Mouse (Mus musculus) thymus, postnatal 36 days (tissue): ENCODE measurements around the gene Tuba3a.

Experiments
- DNase-seq, 2 experiments: peaks; one replicate each; pipeline ENCODE4 v3.0.0; 2022; ENCODE audit warnings: mixed read lengths in 2 of 2

Tuba3a gene

DNA sequence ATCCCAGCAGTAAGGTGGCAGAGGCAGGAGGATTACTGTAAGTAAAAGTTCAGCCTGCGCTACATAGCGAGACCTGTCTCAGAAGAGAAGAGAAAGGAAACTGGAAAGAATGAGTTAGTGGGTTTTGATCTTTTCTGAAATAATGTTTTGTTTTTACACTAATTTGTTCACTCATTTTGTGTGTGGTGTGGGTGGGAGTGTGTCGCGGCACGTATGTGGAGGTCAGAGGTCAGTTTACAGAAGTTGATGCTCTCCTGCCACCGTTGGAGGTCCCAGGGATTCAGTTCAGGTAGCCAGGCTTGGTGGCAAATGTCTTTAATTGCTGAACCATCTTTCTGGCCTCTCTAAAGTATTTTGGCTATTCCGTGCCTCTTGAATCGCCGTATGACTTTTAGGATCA is 21.6 kb downstream of the Tuba3a start:
- DNase-seq, result no peak

DNA sequence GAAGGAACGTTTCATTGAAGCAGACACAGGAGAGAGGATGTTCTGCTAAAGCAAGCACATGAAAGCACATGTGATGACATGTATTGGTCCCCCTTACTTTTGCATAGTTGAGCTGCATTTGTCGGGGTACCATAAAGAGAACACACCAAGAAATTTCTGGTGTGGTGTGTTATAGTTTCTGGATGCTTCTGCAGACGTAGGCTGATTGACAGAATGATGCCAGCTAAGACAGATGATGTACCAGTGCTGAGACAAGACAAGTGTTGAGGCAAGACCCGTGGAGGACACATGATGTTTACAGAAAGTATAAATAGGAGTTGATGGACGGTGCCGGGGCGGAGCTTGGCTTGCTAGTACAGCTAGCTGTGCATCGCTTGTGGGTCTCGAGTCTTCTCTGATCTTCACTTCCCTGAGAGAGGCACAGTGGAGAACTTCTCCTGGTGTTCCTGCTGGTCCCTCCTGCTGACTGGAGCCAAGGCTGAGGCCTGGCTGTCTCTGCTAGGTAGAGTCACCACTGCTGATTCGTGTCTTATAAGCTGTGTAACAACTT is 25.8 kb downstream of the Tuba3a start:
- DNase-seq, result no peak

DNA sequence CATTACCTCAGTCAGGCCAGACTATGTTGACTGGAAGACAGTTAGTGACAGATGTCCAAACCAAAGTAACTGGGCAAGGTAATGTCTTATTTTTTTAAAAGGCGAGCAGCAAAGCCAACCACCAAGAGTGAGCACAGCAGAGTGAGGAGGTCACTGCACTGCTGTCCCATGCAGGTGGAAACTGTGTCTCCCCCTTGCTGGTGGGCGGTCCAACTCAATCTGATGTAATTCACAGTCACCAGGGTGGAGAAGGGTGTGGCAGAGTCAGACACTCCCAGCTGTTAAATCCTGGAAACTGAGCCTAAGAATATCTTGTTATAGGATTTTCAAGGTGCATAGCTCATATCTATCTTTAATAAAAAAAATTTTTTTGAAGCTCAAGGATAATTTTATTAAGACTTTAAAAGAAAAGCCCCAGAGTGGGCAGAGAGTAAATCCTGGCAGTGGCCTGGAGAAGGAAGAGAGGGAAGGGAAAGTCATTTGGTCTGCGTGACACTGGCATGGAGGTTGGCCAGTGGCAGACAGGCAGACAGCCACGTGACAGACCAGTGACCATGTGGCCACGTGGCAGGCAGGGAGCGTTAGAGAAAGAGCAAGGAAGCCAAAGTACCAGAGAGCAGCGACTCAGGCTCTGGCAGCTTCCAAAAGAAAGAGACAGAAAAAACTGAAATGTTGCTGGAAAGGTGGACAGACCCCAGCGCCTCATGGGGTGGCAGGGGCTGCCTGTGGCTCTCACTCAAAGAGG is 29.4 kb downstream of the Tuba3a start:
- no peak for DNase-seq

DNA sequence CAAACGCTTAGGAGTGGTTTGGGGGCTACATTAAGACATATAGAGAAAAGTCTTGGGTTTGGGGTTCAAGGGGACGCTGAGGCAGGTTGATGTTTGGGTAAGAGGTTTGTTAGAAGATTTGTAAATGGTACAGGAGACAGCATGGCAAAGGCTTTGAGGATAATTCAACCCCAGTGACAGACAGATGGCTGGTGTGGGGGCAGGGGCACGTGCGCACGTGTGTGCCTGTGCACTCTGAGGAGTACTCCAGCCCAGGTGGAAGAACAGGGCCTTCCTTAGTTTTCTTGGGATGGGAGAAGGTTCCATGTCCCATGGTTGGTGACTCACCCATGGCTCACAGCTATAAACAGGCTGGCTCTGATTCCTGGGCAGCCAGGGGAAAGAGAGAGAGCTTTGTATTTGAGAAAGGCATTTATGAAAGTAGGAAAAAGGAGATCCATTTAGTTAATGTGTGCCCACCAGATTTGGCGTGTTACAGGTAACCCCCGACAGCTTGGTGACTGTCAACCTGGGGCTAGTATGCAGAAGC is 30.3 kb downstream of the Tuba3a start:
- peak in 1 of 2 experiments; percentile 55 for DNase-seq

DNA sequence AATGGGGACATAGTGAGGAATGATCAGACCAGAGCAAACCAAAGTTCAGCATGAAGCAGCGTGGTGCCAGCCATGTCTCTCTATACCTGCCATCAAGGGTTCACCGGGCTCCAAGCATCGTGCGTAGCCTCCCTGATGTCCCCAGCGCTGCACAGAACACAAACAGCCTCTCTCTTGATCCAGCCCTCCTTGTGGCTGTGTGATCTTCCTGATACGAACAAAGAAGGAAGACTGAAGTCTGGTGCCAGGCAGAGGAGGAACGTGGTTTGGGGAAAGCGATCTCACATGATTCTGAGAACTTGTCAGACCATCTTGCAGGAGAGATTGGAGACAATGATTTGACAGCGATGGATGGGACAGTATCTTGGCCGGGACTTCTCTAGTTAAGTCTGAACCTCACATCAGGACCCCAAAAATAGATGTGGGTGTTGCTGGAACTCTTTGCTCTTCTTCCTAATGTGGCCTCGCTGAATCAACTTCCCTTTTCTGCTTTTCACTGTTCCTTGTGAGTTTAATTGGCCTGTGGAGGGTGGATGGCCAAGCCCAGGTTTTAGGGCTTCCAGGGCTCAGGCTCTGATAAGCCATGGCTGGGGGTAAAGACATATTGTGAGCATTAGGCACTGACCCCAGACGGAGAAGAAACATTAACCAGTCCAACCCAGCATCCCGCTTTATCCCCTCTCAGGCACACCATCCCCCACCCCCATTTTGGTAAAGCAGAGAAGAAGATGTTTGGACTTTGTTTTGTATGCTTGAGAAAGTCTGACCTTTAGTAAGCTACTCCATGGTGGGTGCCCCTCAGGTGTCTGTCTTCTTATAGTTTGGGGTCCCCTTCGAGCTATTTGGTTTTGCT is 31.8 kb downstream of the Tuba3a start:
- DNase-seq, result no peak

DNA sequence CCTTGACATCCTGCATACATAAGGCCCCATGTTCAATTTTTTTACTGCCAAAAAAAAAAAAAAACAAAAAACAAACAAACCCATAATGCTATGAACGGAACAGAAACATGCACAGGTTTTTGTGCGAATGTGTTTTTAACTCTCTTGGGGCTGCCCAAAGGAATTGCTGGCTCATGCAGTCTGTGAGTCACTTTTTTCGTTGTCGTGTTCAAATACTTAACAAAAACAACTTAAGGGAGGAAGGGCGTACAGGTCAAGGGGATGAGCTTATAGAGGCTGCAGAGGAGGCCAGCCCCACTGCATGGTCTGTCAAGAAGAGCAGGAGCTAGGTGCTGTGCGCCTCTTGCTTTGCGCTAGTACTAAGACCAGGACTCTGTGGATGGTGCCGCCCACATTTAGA is 33.1 kb downstream of the Tuba3a start:
- DNase-seq, result no peak

DNA sequence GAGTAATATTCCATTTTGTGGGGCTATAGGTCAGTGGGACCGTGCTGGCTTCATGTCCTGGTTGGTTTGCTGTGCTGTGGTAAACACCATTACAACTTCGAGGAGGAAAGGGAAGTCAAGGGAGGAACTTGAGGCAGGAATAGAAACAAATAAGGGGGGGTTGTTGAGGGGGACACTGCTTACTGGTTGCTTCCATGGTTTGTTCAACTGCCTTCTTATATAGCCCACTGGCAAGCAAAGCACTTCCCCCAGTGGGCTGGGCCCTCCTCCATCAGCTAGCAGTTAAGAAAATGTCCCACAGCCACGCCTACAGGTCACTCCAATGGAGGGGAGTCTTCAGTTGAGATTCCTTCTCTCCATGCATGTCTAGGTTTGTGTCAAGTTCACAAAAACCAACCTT is 33.6 kb downstream of the Tuba3a start:
- DNase-seq, result no peak

DNA sequence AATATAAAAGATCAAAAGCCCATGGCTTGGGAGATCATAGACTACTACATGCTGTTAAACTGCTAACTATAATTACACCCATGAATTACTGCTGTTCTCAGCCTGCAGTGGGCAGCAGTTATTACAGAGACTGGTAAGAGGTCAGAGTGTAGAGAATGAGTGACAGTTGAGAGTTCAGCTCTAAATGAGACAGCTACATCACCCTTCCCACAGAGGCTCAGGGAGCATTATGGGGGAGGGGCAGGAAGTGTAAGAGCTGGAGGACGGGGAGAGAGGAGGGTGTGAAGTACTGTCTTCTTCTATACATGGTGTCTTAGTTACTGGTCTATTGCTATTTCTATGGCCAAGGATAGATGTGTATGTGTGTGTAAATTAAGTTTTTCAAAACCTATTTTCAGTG is 41.3 kb downstream of the Tuba3a start:
- DNase-seq, result peak; percentile 62 to 78

DNA sequence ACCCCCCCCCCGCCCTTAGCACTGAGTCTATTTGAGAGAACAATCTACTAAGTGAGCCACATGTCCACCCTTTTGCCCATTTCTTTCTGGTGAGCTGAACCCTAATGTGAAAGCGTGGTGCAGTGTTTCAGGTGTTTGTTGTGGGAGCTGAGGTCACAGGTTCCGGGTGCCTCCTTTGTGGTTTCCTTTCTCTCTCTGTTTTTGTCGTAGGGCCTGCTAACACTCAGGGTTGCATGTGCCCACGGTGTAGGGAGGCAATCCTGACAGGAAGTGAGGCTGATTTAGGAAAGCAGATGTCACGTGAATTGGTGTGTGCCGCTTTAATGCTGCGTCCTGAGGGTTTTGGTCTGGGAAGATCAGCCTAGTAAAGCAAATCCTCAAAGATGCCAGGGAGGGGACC is 44.3 kb downstream of the Tuba3a start:
- peak; percentile 77 to 84 for DNase-seq

DNA sequence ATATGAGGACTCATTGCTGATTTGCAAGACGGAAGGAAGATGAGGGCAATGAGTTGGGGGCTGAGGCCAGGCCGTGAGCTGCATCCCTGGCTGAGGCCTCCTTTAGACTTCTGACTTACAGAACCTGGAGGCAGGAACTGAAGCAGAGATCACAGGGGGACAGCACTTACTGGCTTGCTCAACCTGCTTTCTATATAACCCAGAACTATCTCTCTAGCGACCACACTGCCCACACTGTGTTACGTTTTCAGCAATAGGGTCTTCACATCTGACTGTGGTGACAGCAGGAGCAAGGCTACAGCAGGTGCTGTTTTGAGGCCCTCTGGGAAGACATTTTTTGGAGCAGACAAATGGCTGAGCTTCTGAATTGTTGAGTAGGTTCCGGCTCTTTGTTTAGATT is 45.2 kb downstream of the Tuba3a start:
- peak in 1 of 2 experiments; percentile 35 for DNase-seq

DNA sequence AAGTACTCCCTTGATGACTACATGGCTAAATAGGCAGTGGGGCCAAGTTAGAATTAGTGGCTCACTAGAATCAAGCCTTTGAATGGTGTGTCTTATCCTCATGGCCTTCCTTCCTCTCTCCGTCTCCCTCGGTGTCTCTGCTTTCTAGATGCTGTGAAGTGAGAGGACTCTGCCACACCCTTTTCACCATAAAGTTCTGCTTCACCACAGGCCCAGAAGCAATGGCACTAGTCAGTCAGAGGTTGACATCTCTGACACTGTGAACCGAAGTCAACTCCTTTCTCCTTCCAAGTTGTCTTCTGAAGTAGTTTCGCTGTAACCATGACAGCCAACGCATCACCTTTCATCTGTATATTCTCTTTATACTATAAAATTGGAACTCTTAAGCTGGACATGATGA is 46.3 kb downstream of the Tuba3a start:
- DNase-seq, result no peak

DNA sequence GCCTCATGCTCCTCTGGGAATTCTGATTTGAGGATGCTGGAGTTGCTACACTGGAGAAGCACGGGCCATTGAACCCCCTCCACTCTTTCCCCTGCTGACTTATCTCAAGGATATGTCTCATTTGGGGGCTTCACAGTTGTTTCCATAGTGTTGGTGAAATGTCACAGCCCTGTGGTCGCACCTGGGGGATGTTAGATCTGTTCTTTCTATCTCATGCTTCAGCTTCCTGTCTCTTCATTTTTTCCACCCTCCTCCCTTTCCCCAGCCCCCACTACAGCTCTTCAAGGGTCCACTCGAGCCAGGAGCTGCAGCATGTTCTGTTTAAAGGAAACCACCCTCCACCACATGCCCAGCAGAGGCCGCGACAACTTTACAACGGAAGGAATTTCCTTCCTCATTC is 47.4 kb downstream of the Tuba3a start:
- peak; percentile 73 to 86 for DNase-seq

DNA sequence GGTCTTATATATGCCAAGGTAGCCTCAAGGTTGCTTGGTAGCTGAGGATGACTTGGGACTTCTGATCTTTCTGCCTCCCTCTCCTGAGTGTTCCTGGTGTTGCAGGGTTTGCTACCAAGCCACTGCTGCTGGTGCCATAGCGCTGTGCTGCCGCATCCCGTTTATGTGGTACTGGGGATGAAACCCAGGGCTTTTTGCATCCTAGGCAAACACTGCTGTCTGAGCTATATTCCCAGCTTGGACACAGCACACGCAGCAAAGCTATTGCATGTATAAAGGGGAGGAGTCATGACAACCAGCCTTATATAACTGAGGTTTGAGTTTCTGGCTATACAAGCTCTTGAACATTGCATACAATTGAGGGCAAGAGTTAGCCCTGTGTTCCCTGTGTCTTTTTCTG is 48.4 kb downstream of the Tuba3a start:
- peak; percentile 70 to 71 for DNase-seq

DNA sequence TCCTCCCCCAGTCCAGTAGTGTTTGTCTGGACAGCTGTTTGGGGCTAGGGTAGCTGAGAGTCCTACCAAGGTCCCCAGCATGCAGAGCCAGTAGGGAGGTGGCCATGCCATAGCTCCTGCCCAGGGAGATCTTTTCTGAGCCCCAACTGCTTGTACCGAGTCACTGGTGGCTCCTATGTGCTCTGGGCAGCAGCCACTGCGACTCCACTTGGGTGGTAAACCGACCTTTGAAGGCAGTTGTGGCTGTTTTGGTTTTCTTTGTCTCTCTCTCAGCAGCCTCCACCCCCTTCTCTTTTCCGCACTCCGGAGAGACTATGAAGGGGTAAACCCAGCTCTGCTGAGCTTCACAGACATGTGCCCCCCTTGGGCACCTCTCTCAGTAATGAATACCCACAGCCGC is 49.1 kb downstream of the Tuba3a start, which contains the start of gene Cd27:
TSS of gene Cd27 (minus strand) at position 229 of the 400 bp plus-strand sequence.
- peak; percentile 83 to 85 for DNase-seq

DNA sequence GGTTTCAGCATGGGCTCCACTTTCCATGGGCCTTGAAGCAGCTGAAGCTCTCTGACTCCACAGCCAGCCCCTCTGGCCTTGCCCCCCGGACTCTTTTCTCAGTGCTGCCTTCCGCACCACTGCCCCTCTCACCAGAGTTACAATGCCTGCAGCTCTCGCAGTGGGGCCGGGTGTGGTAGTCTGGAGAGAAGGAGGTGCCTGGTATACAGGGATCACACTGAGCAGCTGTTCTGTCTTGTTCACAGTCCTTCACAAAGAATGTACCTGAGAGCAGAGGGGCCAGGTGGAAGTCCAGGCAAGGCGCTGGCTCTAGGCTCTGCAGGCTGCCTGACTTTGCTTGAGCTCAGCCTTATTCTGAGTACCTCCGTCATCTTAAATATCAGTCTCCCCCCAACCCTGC is 49.5 kb downstream of the Tuba3a start:
- DNase-seq, result peak; percentile 67

DNA sequence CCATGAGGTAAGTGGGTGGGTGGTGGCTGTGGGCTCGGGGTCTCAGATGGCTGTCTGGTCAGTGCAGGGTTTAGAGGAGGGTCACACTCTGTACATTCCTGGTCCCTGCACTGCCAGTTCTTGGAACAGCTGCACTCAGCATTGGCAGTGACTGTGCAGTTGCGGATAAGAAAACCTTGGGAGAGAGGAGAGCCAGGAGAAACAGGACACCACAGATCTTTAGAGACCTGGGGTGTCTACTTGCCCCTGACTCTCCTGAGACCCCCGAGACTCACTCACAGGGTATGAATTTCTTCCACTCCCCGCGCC is 51.4 kb downstream of the Tuba3a start:
- no peak for DNase-seq

DNA sequence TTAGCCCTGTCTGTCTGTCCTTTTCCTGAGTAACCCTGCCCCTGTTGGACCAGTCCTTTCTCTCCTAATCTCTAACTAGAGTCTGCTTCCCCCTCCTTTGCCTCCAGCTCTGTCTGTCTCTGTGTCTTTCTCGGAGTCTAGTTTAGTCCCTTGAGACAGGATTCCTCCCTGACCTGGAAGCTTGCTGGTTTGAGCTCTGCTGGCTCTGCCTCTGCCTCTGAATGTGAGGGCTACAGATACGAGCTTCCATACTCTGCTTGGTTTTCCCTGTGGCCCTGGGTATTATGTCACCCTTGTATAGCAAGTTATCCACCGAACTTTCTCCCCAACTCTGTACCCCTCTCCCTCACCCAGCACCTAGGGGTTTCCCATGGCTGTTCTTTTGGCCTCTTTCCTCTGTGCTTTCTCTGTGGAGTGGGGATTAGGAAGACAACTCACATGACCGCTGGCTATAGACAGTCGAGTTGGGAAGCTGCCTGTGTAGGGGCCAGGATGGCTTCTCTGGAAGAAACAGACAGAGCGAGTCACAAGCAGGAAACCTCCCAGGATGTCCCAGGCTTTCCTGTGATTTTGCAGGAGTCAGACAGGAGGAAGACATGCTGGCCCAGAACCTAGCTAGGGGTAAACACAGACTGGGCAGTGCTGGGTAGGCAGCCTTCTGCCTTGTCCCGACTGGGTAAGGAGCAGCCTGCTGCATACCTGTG is 51.9 kb downstream of the Tuba3a start:
- no peak for DNase-seq

DNA sequence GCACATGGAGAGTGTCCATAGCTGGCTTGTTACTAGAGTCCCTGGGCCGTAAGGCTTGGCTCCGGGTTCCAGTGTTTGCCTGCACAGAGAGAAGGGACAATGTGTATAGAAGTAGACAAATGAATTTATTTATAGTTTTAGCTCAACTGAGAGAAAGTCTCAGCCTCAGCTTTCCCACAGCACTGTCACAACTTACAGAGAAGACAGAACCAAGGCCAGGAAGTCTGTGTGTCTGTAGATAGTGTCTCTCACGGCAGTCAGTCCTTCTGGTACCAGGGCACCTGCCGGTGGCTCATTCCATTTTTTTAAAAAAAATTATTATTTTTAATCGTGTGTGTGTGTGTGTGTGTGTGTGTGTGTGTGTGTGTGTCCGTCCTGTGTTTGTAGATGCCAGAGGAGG is 53.3 kb downstream of the Tuba3a start:
- no peak for DNase-seq

DNA sequence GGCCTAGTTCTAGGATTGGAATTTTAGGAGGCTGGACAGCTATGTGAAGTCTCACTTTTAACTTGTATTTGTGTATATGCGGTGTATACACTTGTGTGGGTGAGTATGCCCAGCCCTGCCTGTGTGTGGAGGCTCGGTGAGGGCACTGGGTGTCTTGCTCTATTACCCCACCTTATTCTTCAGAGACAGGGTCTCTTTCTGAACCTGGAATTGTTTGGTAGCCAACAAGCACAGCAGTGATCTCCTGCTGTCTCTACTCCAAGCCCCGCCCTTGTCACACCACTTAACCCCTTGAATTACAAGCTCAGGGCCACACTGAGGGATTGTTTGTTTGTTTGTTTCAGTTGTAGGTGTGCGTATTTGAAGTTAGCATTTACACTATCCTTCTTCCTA is 53.8 kb downstream of the Tuba3a start:
- DNase-seq, result peak in 1 of 2 experiments; percentile 44

DNA sequence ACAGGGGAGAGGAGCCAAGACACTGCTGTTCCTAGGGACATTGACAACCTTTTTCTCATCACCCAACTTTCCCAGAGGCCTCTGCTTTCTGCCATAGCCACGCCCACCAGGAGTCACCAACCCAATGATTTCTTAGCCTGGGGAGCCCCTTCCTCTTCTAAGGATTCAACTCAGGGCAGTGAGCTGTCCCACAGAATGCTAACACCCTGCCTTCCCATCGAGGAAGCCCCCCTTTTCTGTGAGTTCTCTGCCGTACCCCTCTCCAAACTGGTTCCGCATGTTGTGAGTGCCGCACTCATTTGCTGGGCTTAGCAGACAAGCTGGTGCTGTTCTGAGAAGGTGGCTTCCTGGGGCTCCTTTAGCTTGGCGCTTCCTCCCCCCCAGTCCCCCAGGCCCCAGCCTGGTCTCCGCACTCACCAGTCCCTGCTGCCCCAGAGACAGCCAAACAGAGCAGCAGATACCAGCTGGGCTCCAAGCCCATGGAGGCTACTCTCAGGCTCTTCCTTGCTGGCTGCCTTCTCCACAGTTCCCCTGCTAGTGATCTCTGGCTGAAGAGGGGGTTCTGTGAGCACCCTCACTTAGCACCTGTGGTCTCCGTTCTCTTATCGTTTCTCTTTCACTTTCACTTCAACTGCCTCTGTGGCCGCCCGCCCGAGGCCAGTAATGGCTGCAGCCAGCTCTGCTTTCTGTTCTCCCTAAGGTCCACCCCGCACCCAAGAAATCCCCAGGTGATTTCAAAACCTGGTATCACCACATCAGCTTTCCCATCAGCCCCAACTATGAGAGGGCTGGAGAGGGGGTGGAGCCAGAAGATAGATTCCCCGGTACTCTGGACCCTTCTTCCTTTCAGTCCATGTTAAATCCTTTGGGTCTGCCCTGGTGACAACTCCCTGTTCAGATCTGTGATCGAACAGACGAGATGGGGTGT is 54.5 kb downstream of the Tuba3a start, which contains the start of gene Tapbpl:
TSS of gene Tapbpl (minus strand) at position 744 of the 928 bp plus-strand sequence.
- DNase-seq, result peak; percentile 81 to 86

DNA sequence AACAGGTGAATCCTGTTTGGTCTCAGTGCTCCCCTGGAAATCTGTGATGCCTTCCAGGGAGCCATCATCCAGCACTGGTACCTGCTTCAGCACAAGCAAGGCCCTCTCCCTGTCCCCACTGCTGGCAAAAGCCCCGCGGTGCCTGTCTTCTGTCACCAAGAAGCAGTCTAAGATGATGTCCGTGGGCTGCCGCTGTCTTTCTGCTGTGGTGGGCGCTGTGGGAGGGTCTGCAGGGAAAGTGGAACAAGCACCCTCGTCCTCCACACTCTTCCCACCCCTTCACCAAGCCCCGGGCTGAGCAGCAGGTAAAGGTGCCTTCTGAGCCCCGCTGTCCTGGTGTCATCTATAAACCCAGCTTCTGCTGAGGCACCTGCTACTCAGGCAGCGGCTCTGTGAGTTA is 55.3 kb downstream of the Tuba3a start:
- DNase-seq, result peak; percentile 26 to 63
